Mouse (Mus musculus): ENCODE data around the gene Med29.

- TF ChIP-seq POLR2A (IDR thresholded peaks at IDR 0.05; ENCODE audit: low read depth, low read length) (no peak), CTCF (IDR thresholded peaks at IDR 0.05; ENCODE audit: extremely low read depth, insufficient read length, insufficient replicate concordance, low read depth, low read length) (no peak)
Observed at GRCm38 (mm10) chr7:28412826-28413225, 20.3 kb upstream of the Med29 start.

Data from small intestine, adult 2 months (tissue).